Mouse (Mus musculus) ovary, postnatal 10 days (tissue): Measurements from ENCODE around the gene Ptpn11.

ENCODE experiments used
- DNase-seq: peaks from one replicate; pipeline ENCODE4 v3.0.0; 2022; ENCODE audit warnings: low spot score

Ptpn11 gene

DNA sequence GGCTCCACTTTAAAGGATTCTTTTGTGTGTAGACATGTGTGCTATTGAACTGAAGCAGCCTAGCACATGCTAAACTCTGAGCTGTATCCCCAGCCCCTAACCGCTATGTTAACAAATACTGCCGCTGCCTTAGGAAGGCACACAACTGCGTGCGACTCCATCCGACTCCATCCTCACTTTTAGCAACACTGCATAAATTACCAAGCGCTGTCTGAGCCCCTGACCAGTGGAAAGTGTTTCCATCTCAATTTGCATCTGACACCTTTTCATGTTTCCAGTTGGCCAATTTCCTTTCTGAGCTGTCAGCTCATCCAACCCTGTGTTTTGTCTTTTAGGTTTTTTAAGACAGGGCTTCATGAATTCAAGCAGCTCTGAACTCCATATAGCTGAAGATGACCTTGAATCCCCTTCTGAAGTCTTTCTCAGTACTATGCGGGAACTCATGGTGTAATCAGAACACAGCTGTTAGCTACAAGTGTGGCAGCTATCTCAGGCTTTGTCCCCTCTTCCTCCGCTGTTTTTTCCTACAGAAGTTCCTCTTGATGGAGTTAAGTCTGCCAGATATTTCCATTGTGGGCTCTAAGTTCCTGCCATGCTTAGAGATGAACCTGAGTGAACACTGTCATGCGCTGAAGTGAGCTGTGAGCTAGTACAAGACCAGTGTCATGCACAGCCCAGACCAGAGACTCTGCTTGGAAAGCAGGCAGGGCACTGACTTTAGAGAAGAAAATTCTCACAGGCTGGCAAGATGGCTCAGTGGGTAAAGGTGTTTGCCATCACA is 11.9 kb downstream of the Ptpn11 start:
- DNase-seq = no peak

DNA sequence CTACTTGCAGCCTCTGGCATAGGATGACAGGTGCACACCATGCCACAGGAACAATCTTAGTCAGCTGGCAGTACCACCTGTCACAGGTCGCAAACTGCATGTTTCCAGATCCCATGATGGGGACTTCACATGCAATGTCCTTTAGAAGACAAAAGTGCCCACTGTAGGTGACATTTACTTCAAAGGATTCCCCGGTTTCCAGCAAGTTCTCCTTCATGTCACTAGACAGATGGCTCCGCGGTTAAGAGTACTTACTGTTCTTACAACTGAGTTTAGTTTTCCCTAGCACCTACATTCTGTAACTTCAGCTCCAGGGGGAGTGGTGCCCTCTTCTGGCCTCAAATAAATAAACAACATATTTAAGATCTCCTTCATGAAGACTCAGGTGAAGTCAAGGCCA is 18.4 kb downstream of the Ptpn11 start:
- DNase-seq = no peak

DNA sequence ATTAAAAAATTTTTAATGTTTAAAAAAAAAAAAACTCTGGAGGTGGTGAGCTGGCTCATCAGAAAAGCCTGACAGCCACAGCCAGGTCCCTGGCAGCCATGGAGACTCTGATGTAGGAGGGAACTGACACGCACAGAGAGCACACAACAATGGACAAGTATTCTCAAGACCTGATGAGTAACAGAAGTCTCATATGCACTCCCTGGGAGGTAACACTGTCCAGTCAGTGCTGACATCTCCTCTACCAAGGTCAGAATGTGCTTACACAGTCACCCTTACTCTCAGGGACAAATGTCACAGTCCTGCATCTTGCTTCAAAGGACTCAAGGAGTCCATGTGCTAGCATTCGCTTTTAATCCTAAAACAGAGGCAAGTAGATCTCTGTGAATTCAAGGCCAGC is 21.6 kb downstream of the Ptpn11 start:
- DNase-seq = no peak

DNA sequence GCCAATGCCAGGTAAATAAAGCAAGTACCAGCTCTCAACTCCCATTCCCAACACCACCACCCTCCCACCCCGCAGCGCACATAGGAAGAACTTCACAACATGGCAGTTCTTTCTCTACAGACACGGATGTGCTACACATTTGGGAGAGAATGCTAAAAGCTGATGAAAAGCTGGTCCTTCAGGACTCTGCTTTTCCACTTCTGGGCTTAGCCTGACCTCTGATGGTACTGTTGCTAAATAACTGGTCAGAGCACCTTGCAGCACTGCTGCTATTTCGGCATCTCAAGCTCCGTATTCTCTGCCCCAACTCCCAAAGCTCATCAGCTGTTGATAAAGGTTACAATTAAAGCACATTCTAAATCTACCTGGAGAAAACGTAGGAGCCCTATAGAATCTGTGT is 24.3 kb downstream of the Ptpn11 start:
- no peak for DNase-seq

DNA sequence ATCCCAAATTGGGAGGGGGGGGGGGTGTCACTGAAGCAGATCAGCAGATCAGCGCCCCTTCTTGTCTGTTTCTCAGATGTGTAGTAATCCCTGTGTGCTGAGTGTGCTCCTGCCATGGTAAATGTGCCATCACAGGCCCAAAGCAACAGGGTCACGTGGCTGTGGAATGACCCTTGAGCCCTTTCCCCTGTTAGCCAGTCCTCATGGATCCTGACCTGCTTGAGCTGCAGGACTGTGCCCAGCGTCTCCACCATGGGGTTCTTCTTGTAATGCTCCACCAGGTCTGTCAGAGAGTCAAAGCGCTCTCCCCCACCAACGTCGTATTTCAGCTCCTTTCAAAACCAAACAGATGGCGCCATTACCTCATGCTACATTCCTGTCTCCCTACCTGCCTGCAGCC is 28.3 kb downstream of the Ptpn11 start:
- DNase-seq = no peak

DNA sequence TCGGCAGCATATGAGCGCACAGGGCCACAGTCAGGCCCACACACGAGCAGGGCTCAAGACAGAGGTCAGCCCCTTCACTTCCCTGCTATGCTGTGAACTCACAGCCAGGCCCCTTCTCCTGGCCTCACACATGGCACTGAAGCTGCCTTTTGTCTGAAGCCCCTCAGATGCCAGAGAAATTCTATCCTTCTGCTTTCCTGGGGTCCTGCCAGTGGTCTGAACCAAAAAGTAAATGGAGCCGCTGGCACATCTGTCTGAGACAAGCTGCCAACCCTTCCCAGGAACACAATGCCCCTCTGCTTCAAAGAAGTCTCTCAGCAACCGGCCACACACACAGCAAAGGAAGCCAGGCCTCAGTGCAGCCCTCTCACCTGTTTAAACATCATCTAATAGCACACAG is 28.9 kb downstream of the Ptpn11 start:
- no peak for DNase-seq

DNA sequence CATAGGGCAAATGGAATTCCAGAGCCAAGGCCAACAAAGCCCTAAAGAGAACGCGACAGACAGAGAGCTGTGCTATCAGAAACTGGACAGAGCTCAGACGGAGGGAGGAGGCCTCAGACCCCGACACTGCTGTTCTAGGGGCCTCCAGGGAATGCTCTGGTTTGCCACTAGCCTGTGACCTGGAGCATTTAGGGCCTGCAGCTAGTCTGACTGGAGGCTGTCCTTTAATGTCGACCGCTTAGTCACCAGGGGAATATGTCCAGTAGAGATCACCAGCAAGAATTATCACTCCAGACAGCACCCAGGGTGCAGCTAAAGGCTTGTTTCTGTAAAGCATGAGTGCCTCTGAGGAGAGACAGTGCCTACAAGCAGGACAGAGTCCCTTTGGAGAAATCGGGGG is 32.2 kb downstream of the Ptpn11 start:
- DNase-seq = no peak

DNA sequence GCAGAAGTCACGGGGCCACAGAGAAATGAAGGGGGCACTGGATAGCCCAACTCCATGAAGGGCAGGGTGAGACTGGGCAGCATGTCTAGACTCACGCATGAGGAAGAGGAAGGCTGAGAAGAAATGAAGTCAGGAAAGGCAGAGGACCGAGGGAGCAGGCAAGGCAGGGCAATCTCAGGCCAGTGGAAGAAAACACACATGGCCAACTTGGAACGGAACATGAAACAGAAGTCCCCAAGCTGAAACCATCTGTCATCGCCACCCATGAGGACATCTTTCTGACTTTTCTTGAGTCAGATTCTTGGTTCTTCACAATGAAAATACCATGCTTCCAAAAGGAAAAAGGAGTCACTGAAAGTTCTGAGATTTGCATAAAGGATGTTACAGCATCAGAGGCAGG is 33.7 kb downstream of the Ptpn11 start:
- DNase-seq = no peak

DNA sequence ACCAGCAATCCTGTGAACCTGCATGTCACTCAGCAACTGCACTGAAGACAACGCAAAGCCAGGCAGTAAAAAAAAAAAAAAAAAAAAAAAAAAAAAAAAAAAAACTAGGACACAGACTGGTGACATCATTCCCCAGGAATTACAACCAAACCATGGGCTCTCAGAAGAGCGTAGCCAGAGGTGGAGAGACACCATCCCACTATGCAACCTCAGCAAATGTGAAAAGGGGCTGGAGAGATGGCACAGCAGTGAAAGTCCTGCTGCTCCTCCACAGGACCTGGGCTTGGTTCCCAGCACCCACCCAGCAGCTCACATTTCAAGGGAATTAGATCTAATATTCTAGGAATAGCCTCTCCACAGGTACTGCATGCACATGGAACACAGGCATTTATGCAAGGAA is 34.2 kb downstream of the Ptpn11 start:
- DNase-seq = no peak

DNA sequence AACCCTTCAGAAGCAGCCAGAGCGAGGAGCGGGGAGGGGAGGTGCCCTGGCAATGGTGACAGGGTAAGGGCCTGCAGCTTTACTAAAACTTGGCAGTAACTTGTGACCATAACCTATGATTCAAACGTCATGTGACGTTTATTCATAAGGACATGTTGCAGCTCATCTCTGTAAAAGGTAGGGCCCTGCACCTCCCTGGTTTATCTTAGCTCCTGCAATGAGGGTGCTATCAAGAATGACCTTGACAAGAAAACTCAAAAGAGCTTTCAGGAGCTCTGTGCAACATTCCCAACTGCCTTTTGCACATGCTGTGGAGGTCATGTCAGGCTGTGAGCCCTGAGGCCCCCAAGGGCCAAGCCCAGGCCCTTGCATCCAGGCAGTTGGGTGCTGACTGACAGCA is 35.1 kb downstream of the Ptpn11 start:
- DNase-seq = no peak

DNA sequence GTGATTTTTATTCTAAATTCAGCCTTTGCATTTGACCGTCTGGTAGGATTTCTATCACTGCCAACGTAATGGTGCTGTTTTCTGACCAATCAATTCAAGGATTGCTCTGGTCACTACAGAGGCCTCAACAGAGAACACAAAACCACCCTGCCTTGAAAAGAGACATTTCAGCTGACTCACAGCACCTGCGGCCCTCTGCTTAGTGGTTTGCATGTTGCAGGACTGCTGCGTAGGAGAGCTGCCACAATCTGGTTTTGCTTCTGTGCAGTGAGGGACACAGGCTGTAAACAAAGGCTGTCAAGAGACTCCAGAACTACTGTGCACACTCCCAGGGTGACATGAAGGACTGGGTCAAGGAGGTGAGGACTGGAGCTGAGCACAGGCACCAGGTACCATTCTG is 40.5 kb downstream of the Ptpn11 start:
- no peak for DNase-seq

DNA sequence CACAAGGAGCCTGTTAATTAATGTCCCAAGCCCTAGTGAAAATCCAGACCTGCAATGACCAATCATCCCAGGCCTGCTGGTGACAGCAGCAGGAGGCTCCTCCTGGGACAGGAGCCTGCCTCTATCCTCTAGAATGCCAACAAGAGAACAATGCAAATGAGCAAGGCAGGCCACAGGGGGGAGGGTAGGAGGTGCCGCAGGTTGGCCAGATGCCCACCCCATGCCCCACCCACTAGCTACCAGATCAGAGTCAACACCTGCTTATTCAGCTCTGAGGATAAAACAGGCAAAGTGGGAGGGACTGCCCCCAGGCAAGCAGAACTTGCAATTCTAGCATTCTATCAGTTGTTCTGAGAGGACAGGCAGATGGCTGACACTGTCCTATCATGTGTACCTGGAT is 42.0 kb downstream of the Ptpn11 start:
- no peak for DNase-seq

DNA sequence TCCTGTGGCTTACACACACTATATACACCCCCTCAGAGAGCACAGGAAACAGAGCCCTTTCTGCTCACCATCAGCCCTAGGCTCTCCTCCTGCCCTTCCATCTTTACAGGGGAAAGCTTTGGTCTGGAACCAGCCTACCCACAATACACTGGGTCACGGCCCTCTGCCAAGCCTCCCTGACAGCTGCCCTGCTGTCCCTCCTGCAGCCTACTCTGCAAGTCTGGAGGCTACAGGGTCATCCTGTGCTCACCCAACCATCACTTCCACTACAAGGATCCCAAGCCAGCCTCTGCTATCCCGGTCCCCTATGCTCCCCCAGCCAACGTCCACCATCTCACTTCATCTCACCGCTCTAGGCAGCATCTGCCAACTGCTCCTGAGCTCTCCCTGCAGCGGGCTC is 44.9 kb downstream of the Ptpn11 start:
- DNase-seq = no peak

DNA sequence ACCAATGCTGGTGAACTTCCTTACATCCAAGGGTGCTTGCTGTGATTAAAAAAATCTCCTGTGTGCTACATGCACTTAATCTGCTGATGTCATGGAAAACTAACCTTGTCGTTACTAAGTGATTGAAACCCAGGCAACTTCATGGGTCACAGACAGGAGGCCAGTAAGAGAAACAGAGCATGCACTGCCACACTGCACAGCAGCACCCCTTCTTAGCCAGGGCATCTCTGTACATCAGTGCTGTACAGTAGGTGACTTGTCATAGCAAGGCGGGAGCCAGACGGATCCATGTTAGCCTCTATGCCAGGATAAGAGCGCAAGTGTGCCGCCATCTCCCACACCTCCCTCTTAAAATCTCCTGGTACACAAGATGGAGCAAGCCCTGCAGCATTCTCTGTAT is 45.6 kb downstream of the Ptpn11 start:
- DNase-seq = no peak

DNA sequence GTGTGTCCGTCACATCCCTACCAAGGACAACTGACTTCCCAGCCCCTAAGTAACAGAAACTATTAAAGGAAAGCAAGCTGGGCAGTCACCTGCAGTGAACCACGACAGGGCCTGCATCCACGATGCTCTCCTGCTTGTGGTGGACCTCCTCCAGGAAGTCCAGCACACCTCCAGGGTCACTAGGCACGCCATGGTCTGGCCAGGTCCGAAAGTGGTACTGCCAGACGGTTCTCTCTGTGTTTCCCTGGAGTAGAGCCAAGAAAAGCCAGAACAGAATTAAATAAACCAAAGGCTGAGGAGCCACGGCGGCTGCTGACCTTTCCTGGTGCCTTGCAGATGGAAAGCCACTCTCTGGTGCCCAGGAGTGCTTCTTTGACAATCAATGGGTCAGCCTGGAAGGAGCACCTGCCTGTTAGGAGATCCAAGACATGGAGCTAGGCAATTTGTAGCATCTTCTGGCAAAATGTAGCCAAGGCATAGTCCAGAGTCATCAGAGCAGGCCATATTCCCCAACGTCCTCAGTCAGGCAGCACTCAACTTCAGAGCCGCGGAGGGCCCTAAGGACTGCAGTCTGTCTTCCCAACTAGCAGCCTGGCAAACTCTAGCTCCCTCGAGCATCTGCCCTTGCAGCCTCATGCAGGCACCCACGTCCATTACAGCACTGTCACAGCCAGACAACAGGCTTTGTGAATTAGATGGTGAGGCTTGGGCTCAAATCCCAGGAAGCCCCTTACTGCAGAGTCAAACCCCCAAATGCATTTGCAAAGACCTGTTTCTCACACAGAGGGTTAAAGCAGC is 46.6 kb downstream of the Ptpn11 start:
- no peak for DNase-seq

DNA sequence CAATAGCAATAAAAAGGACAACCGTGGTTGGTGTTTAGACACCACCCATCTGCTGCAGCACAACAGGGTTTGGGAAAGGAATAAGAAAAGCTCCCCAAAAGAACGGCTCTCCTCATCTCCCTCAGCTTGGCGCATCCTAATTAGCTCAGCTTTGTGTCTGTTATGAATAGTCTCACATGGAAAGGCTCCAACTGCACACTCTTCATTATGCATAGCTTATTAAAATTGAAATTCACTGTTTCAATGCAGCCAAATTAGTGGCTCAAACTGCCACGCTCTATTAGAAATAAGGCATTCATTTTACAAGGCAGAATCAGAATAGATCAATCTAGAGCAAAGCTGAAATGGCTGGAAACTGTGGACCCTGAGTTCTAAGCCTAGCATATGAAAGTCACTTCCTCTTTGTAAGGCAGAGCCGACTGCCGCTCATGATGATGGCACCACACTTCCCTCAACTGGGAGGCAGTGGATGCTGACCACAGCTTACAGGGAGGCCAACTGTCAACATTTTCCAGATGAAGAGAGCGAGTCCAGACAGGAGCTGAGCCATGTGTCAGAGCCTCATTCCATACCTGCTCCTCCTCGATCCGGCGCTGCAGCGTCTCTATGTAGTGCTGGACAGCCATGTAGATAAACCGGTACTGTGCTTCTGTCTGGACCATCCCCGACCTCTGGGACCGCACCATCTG is 48.6 kb downstream of the Ptpn11 start:
- no peak for DNase-seq

DNA sequence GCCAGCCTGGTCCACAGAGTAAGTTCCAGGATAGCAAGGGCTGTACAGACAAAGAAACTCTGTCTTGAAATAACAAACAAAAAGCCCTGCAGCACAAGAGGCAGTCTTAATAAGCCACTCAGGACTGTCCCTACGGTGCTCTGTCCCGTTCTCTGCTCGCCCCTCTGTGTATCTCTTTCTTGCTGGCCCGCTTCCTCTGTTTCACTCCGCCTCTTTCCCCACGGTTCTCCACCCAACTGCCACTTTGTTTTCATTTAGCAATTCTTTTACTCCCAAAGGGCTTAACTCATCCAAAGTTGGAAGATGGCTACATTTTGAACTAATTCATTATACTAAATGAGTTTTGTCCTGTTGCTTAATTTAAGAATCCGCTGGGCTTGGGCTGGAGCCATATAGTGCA is 50.9 kb downstream of the Ptpn11 start:
- DNase-seq = no peak

DNA sequence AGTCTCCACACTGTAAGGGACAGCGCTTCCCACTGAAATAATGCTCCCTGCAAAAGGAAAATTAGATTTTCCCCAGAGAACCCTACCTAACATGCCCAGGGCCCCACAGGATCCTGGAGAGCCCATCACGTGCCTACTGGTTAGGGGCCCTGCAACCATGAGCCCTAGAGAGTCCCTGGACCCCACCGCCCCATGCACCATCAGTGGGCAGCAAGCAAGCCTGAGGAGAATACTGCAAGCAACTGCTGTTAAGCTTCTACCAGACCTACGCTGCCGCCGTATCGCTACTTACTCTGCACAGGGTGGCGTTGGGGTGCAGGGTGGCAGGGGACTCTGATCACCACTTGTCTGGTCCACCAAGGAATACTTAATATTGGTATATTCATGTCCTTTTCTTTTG is 54.1 kb downstream of the Ptpn11 start:
- DNase-seq = no peak

DNA sequence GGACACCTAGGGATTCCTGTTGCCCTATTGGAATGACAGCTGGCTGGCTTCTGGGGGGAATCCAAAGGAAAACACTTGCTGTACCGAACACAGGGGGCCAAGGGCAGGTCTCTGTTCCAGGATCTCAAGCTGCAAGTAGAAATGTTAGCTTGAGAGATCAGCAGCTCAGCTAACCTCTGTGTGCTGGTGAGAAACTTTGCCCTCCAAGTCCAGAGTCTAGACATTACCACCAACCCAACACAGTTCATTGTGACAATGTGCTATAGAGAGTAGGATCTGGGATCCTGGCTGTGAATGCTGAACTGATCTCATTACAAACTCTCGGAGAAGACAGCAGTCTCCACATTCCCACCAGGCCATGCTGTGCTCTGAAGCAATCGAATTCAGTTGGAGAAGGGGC is 59.4 kb downstream of the Ptpn11 start:
- no peak for DNase-seq

DNA sequence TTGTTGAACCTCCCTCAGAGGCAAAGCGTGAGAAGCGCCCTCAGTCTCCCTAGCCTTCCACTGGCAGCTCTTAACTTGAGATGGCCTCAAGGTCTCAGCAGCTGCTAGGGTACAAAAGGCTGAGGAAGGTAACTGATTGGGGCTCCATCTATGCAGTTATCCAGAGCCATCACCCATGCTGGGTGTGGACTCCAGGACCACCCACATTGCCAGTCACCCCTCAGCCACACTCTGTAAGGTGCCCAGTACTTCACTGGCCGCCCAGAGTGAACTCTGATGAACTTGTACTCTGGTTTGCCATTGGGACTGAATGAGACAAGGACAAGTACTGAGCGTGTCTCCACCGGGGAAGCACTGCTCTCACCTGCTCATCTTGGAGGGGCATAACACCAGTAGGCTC is 61.9 kb downstream of the Ptpn11 start:
- no peak for DNase-seq

DNA sequence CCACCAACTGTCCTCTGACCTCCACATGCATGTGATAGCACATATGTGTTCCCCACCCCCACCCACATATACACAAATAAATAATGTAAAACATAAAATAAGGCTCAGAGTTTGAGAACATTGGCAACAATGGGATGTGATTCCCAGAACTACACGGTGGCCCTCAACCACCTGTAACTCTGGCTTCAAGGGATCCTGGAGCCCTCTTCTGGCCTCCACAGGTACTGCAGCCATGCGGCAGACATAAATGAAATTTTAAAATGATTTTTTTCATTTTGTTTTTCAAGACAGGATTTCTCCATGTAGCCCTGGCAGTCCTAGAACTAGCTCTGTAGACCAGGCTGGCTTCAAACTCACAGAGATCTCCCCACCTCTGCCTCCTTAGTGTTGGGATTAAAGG is 65.1 kb downstream of the Ptpn11 start:
- DNase-seq = no peak

DNA sequence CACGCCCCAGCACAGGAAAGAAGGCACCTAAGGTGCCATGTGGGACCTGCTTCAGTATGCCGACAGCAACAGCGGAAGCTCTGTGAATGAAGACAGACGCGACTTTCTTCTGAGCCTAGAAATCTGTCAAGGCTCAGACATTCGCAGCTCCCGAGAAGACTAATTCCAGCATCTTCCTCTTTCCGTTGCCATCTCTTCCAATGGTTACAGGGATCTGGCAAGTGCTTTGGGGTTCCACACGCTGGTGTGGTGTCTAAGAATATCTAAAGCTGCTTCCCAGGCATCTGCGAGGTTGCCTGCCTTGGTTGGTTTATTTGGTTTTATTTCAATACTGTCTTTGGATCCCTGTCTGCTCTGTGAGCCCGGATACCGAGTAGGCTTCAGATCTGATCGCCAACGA is 65.6 kb downstream of the Ptpn11 start:
- no peak for DNase-seq
